Mouse (Mus musculus): ENCODE data around the gene Lcn12.

GRCm38 (mm10) chr2:25467606-25468303 is 26.0 kb downstream of the Lcn12 start:
- TF ChIP-seq CTCF (IDR thresholded peaks at IDR 0.05; ENCODE audit: low read depth) (no peak), EP300 (IDR thresholded peaks at IDR 0.05; ENCODE audit: low read depth) (no peak)
